Mouse (Mus musculus) forebrain, embryonic 15.5 days (tissue): Measurements from ENCODE around the gene Epha6. TPM values are rescaled to one million over a fixed set of nuclear protein-coding genes. Genes with fewer than 3 reads are reported as not detected.

Source experiments
- ATAC-seq: fragments of 200-750 bp; cut with Nextera tagmentation; replicated peaks from 2 replicates; pipeline ENCODE4 v1.8.0; 2017; ENCODE audit warnings: mild to moderate bottlenecking, moderate TSS enrichment, moderate library complexity
- H3K27ac ChIP-seq: fragments of 300-500 bp; sonication (generic); replicated peaks from 2 replicates; pipeline ENCODE4 v1.5.1; 2015; ENCODE audit warnings: mild to moderate bottlenecking, inconsistent platforms
- H3K27me3 ChIP-seq: fragments of 300-500 bp; sonication (generic); 2 replicates; pipeline ENCODE4 v1.6.1; 2015; ENCODE audit warnings: inconsistent platforms
- H3K36me3 ChIP-seq: fragments of 300-500 bp; sonication (generic); 2 replicates; pipeline ENCODE4 v1.6.1; 2015; ENCODE audit warnings: mild to moderate bottlenecking, inconsistent platforms
- H3K4me1 ChIP-seq: fragments of 300-500 bp; sonication (generic); 2 replicates; pipeline ENCODE4 v1.6.1; 2015; ENCODE audit warnings: inconsistent platforms
- H3K4me2 ChIP-seq: fragments of 300-500 bp; sonication (generic); replicated peaks from 2 replicates; pipeline ENCODE4 v1.6.1; 2015; ENCODE audit warnings: mild to moderate bottlenecking, inconsistent platforms
- H3K4me3 ChIP-seq: fragments of 300-500 bp; sonication (generic); 2 replicates; pipeline ENCODE4 v1.5.1; 2015; ENCODE audit warnings: mild to moderate bottlenecking, inconsistent platforms
- H3K9ac ChIP-seq: fragments of 300-500 bp; sonication (generic); replicated peaks from 2 replicates; pipeline ENCODE4 v1.6.1; 2015; ENCODE audit warnings: mild to moderate bottlenecking, inconsistent platforms
- H3K9me3 ChIP-seq: fragments of 300-500 bp; sonication (generic); 2 replicates; pipeline ENCODE4 v1.6.1; 2016; ENCODE audit warnings: inconsistent platforms
- WGBS: fragments of 180-500 bp; shearing (Covaris S2); methylation state at CpG from one replicate; pipeline ENCODE4 v1.1.7; 2015; ENCODE audit warnings: mixed read lengths; 5-methylcytosine and 5-hydroxymethylcytosine counted together
- polyA plus RNA-seq: library from polyadenylated mRNA; unstranded; fragments of >200 nt; fragmentation: Nextera tagmentation; extraction: Ambion mirVana; gene quantifications from 2 replicates; pipeline ENCODE4 v1.2.1, GENCODE M21; 2015

The Epha6 gene
- polyA plus RNA-seq, 1 experiment from 2014 or later: 3.9 TPM

DNA sequence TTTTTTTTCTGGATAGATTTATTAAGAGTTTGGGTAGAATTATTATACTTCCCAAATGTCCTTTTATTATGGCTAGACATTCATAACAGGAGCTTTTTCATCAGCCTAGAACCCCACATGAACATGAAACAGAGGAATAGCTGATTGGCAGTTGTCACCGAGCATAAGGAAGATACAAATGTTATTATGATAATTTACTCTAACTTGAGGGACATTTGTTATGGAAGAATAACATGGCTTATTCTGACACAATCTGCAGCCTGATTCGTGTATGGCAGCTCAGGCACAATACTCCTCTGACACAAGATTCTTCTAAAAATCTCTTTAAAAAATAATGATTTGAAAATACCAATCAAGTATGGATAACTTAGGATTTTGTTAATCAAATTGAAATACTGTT is 347.7 kb downstream of the Epha6 start:
- Histone ChIP-seq H3K27me3 (no peaks in the 10 kb centered on the region), H3K4me2 (no peak overlapping the region), H3K27ac (no peak overlapping the region), H3K4me3 (no peak overlapping the region), H3K36me3 (no peaks in the 10 kb centered on the region), H3K9ac (no peak overlapping the region), H3K9me3 (no peaks in the 10 kb centered on the region), H3K4me1 (no peaks in the 10 kb centered on the region)
- no peak for ATAC-seq
- 55% methylated on average over 2 of the region's 2 CpGs for WGBS

GRCm38 (mm10) chr16:60257044-60257443 is 348.3 kb downstream of the Epha6 start:
- Histone ChIP-seq H3K4me1 (no peaks in the 10 kb centered on the region), H3K9ac (no peak overlapping the region), H3K27me3 (no peaks in the 10 kb centered on the region), H3K27ac (no peak overlapping the region), H3K4me3 (no peak overlapping the region), H3K9me3 (no peaks in the 10 kb centered on the region), H3K36me3 (no peaks in the 10 kb centered on the region), H3K4me2 (no peak overlapping the region)
- 78% methylated on average over 4 of the region's 4 CpGs for WGBS
- no peak for ATAC-seq

DNA sequence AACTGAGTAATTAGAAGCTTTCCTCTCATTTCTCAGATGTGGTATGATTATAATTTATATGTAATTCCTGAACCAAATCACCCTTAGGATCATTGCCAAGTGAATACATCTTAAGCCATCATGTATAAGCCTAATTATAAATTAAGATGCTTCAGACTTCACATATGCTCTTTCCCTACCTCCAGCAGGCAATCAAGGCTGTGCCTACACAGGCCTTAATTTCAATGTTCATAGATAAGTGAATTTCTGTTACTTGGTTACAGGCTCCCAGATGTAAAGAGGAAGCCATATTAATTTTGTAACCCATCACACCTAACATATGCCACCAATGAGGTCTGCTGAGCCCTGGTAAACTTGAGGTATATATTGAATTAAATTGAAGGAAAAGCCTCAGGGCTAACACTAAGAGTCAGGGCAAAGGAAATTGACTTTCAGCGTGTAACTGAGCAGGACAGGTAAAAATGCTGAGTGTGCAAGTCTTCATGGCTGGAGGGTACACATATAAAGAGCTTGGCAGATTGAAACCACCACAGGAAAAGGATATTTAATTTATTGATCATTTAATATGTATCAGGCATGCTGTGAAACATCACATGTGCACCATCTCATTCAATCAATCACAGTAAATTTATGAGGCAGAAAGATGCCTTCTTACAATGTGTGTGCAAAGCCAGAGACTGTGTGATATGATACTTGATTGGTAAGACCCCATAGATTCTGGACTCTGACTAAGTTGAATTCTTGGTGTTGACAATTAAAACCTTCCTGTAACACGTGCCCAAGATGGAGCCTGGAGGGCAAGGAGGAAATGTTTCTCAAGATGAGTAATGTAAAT is 365.8 kb downstream of the Epha6 start:
- 82% methylated on average over 2 of the region's 2 CpGs for WGBS
- Histone ChIP-seq H3K27me3 (no peaks in the 10 kb centered on the region), H3K4me1 (no peaks in the 10 kb centered on the region), H3K4me3 (no peak overlapping the region), H3K36me3 (no peaks in the 10 kb centered on the region), H3K27ac (no peak overlapping the region), H3K9ac (no peak overlapping the region), H3K4me2 (no peak overlapping the region), H3K9me3 (no peaks in the 10 kb centered on the region)
- no peak for ATAC-seq

DNA sequence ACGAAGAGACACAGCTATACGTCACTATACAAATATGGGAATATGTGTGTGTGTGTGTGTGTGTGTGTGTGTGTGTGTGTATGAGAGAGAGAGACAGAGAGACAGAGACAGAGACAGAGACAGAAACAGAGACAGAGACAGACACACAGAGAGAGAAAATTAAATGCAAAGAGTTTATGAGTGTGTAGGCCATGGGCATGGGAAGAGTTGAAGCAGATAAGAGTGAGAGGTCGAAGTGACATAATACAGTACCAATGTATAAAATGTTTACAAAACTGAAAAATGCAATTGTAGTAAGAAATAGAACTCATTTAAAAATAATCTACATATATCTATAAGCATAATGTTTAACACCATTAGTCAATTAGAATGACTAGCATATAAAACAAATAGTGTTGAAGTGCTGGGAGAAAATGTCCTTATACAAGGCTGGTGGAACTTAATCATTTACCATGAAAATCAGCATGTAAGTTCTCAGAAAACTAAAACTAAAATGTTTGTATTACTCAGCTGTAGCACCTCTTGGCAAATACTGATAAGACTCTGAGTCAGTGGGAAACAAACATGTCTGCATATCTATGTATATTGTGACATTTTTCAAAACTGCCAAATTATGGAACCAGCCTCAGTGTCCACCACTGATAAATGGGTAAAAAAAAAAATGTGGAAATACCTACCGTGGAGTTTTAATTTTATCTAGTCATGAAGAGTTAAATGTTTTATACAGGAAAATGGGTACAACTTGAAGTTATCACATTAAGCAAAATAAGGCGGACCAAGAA is 371.2 kb downstream of the Epha6 start:
- H3K9ac ChIP-seq: no peak overlapping the region
- H3K27me3 ChIP-seq: no peaks in the 10 kb centered on the region
- no peaks in the 10 kb centered on the region for H3K36me3 ChIP-seq
- H3K27ac ChIP-seq: no peak overlapping the region
- H3K4me3 ChIP-seq: no peak overlapping the region
- WGBS: 93% methylated on average over 5 of the region's 5 CpGs
- no peak for ATAC-seq
- H3K9me3 ChIP-seq: no peaks in the 10 kb centered on the region
- H3K4me1 ChIP-seq: no peaks in the 10 kb centered on the region
- no peak overlapping the region for H3K4me2 ChIP-seq

DNA sequence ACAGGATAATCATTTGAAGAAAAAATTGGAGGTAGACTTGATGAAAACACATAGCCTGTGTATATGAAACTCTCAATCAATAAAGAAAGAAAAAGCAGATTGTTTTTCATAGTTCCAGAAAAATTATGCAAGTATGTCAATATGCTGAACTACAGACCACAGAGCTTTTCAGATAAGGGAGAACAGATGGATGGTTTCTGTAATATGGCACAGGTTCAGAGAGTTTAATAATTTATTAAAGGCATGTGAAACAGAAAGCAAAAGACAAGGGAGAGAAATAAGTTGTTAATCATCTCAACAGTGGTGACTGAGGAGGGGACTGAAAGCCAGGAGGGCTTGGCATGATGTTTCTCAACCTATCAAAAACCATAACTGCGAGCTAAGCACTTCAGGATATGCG is 372.3 kb downstream of the Epha6 start:
- H3K4me3 ChIP-seq: no peak overlapping the region
- no peaks in the 10 kb centered on the region for H3K4me1 ChIP-seq
- H3K9ac ChIP-seq: no peak overlapping the region
- H3K36me3 ChIP-seq: no peaks in the 10 kb centered on the region
- no peaks in the 10 kb centered on the region for H3K9me3 ChIP-seq
- H3K27ac ChIP-seq: no peak overlapping the region
- peak; percentile 48 for ATAC-seq
- H3K4me2 ChIP-seq: no peak overlapping the region
- WGBS: 77% methylated on average over 2 of the region's 2 CpGs
- H3K27me3 ChIP-seq: no peaks in the 10 kb centered on the region

- no peaks in the 10 kb centered on the region for H3K36me3 ChIP-seq
- H3K9me3 ChIP-seq: no peaks in the 10 kb centered on the region
- 0 out of 2 replicates have a peak, but pooled peaks have one; percentile 51 for ATAC-seq
- no peak overlapping the region for H3K4me2 ChIP-seq
- no peaks in the 10 kb centered on the region for H3K4me1 ChIP-seq
- H3K27me3 ChIP-seq: no peaks in the 10 kb centered on the region
- no peak overlapping the region for H3K27ac ChIP-seq
- no peak overlapping the region for H3K9ac ChIP-seq
- H3K4me3 ChIP-seq: no peak overlapping the region
Observed at GRCm38 (mm10) chr16:60209151-60209550, 396.2 kb downstream of the Epha6 start.

DNA sequence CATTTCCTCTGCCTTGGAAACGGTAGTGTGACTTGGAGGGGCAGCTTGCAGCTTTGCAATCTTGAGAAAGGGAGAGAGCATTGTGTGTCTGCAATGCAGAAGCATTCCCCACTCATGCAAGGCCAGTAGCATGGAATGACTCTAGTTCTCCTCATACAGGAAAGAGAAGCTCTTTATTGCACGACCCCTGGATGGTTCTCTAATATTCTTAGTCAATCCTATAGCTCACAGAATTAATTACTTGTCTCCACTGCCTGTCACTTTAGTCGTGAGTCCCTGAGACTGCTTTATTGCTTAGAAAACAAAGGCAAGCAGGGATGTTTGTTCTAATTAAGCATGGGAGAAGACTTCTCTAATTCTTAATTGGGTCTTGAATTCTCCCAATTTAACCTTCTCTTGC is 429.8 kb downstream of the Epha6 start:
- WGBS: 2% methylated on average over 3 of the region's 3 CpGs
- no peak overlapping the region for H3K4me3 ChIP-seq
- no peak overlapping the region for H3K9ac ChIP-seq
- no peaks in the 10 kb centered on the region for H3K27me3 ChIP-seq
- H3K4me2 ChIP-seq: no peak overlapping the region
- H3K4me1 ChIP-seq: 0 out of 2 replicates have a peak, but pooled peaks cover 3% of the 10 kb centered on the region
- H3K9me3 ChIP-seq: no peaks in the 10 kb centered on the region
- no peak for ATAC-seq
- H3K36me3 ChIP-seq: no peaks in the 10 kb centered on the region
- no peak overlapping the region for H3K27ac ChIP-seq

DNA sequence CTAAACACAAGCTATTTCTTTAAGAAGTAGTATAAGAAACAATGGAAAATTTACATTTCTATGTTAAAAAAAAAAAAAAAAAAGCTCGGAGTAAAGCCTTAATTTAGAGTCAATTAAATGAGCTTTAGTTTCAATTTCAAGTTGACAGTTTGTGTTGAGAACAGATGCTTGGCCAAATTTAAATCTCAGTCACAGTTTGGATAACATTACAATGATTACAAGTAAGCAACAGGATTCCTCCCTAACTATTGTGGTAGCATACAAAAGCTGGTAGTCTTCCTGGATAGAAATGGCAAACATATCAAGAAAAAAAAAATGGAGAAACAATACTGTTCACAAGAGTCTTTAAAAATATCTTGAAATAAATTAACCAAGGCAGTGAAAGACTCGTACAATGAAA is 452.9 kb downstream of the Epha6 start:
- H3K4me2 ChIP-seq: no peak overlapping the region
- H3K36me3 ChIP-seq: no peaks in the 10 kb centered on the region
- no peak for ATAC-seq
- H3K27ac ChIP-seq: no peak overlapping the region
- H3K4me1 ChIP-seq: no peaks in the 10 kb centered on the region
- H3K27me3 ChIP-seq: no peaks in the 10 kb centered on the region
- H3K9ac ChIP-seq: no peak overlapping the region
- 47% methylated on average over 2 of the region's 2 CpGs for WGBS
- H3K9me3 ChIP-seq: no peaks in the 10 kb centered on the region
- H3K4me3 ChIP-seq: no peak overlapping the region

DNA sequence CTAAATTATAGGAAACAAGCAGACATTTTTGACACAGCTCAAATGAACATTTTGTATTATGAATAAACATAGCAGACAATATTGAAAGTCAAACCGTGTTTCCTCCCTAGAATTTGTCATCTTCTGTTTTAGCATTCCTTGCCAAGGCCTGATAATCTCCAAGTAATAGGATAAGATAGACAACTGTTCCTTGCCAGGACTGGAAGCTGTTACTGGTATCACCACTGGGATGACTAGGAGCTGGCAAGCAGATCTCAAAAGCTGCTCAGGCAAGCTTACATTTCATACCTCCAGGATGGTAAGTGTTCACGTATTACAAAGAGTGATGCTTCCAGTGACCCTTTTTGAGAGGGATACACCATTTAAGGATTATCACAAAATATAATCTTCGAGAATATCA is 461.0 kb downstream of the Epha6 start:
- H3K27ac ChIP-seq: no peak overlapping the region
- 0 out of 2 replicates have a peak, but pooled peaks have one; percentile 38 for ATAC-seq
- no peak overlapping the region for H3K4me2 ChIP-seq
- no peaks in the 10 kb centered on the region for H3K9me3 ChIP-seq
- H3K4me3 ChIP-seq: no peak overlapping the region
- H3K36me3 ChIP-seq: no peaks in the 10 kb centered on the region
- H3K4me1 ChIP-seq: no peaks in the 10 kb centered on the region
- no peak overlapping the region for H3K9ac ChIP-seq
- WGBS: 70% methylated on average over 3 of the region's 3 CpGs
- no peaks in the 10 kb centered on the region for H3K27me3 ChIP-seq

- H3K4me2 ChIP-seq: no peak overlapping the region
- H3K9me3 ChIP-seq: no peaks in the 10 kb centered on the region
- H3K27ac ChIP-seq: no peak overlapping the region
- no peaks in the 10 kb centered on the region for H3K27me3 ChIP-seq
- no peak overlapping the region for H3K4me3 ChIP-seq
- no peaks in the 10 kb centered on the region for H3K36me3 ChIP-seq
- WGBS: 70% methylated on average over 3 of the region's 3 CpGs
- no peaks in the 10 kb centered on the region for H3K4me1 ChIP-seq
- no peak for ATAC-seq
- no peak overlapping the region for H3K9ac ChIP-seq
Observed at GRCm38 (mm10) chr16:60121435-60121834, 483.9 kb downstream of the Epha6 start.

GRCm38 (mm10) chr16:60102210-60102609 is 503.1 kb downstream of the Epha6 start:
- Histone ChIP-seq H3K36me3 (no peaks in the 10 kb centered on the region), H3K27me3 (no peaks in the 10 kb centered on the region), H3K4me1 (no peaks in the 10 kb centered on the region; the same call in 1 of the 2 replicates), H3K9ac (no peak overlapping the region), H3K27ac (no peak overlapping the region), H3K4me3 (no peak overlapping the region), H3K4me2 (no peak overlapping the region), H3K9me3 (no peaks in the 10 kb centered on the region)
- ATAC-seq: peak; percentile 85
- 38% methylated on average over 3 of the region's 3 CpGs for whole genome bisulfite sequencing

- H3K4me2 ChIP-seq: no peak overlapping the region
- no peaks in the 10 kb centered on the region for H3K36me3 ChIP-seq
- no peaks in the 10 kb centered on the region for H3K27me3 ChIP-seq
- ATAC-seq: peak; percentile 79
- H3K9me3 ChIP-seq: no peaks in the 10 kb centered on the region
- H3K4me1 ChIP-seq: no peaks in the 10 kb centered on the region; the same call in 1 of the 2 replicates
- no peak overlapping the region for H3K4me3 ChIP-seq
- 69% methylated on average over 1 of the region's 1 CpGs for WGBS
- H3K9ac ChIP-seq: no peak overlapping the region
- no peak overlapping the region for H3K27ac ChIP-seq
Observed at GRCm38 (mm10) chr16:60095333-60095732, 510.0 kb downstream of the Epha6 start.
